Mouse (Mus musculus): Measurements from ENCODE around the gene Gm5458. TPM values are rescaled to one million over a fixed set of nuclear protein-coding genes. Genes with fewer than 3 reads are reported as not detected.
"Not testable (repeated sequence)": the region's sequence is repeated elsewhere in the genome, so short reads cannot be mapped to it uniquely, and the experiment has no call there.

Gene Gm5458
- polyA plus RNA-seq (2015; fragmentation: Nextera tagmentation; extraction: Ambion mirVana) = not detected in 2 replicates

DNA sequence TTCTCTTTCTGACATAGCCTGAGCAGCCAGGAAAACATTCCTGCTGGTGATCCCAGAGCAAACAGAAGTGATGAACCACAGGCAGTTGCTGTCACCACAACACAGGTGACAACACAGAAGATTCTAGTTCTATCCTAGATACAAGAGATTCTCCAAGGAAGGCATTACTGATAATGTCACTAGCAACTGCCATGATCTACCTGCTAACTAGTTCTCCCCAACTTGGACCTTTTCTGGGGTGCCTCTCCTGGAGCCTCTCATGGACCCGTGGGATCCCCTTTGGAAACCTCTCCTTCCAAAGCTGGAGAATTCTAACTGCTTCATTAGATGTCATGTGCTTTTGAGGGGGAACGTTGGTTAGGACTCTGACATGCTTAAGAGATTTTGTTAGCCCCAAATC is at the start of gene Gm5458:
TSS of gene Gm5458 (minus strand) at position 101 of the 400 bp plus-strand sequence.
- 100% methylated on average over 1 of the region's 2 CpGs for WGBS
- H3K36me3 ChIP-seq = not testable (repeated sequence)

DNA sequence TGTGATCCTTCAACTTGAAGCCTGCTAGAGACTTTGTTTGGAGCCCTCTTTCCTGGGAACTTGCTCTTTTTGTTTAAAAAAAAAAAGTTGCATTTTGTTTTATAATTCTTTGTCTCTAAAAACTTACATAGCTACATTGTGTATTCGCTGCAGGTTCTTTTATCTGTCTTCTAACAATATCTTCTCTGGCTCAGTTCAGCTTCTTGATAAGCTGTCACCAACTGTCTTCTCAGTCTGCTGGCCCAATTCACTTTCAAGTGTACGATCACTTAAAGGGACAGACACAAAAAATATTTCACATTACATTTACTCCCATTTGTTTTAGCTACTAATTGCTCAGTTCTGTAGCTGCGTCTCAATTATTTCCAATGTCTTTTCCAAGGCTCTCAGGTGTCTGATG is 43.9 kb upstream of the Gm5458 start:
- Histone ChIP-seq H3K27ac (no peak overlapping the region), H3K36me3 (no peaks in the 10 kb centered on the region), H3K27me3 (no peaks in the 10 kb centered on the region), H3K4me3 (no peak overlapping the region), H3K4me1 (no peaks in the 10 kb centered on the region), H3K4me2 (no peak overlapping the region), H3K9ac (no peak overlapping the region), H3K9me3 (no peaks in the 10 kb centered on the region)
- no peak for ATAC-seq (ENCODE audit: insufficient number of reproducible peaks, low FRiP score, low TSS enrichment, low read depth)
- 81% methylated on average over 3 of the region's 3 CpGs for WGBS

More for the DNA sequence above, at the start of gene Gm5458:
- H3K4me3 ChIP-seq; H3K4me1 ChIP-seq; ATAC-seq (ENCODE audit: insufficient number of reproducible peaks, low FRiP score, low TSS enrichment, low read depth); H3K27ac ChIP-seq; H3K27me3 ChIP-seq; H3K9me3 ChIP-seq; H3K9ac ChIP-seq; H3K4me2 ChIP-seq: not testable (repeated sequence)

DNA sequence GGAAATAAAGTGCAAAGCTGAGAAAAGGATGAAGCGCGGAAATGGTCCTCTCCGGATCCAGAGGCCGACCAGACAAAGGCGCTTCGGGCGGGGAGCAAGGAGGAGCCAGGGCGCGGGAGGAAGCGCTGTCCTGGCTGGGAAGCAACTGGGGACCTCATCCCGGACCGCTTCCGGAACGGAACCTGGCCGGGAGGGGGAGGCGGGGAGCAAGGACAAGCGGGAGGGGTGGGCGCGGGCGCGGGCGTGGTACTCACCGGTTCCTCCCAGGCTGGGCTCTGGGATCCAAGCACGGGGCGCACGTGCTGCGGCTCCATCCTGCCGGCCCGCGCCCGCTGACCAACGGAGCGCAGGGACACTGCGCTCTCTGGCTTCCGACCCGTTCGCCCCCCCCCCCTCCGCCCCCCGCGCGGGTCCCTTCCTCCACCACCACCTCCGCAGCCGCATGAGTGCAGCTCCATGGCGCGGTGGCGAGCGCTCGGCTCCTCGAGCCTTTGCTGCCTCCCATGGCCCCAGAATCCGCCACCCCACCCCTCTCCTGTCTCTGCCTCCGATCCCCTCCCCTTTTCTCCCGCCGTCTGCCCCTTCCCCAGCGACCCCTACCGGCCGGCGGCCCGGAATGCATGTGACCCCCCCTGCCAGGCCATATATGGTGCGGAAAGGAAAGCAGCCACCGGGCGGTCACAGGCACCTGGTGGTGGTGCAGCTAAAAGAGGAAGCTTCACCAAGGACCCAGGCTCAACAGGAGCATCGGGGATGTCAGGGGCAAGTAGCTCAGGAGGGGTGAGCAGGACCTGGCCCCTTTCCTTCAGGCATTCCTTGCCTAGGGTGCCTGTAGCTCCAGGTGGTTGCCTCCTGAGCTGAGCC is 17.3 kb downstream of the Gm5458 start, which contains the start of gene Gm2237:
TSS of gene Gm2237 (minus strand) at position 332 of the 864 bp plus-strand sequence.
- WGBS = 1% methylated on average over 32 of the region's 62 CpGs
- H3K9me3 ChIP-seq; H3K27ac ChIP-seq; H3K27me3 ChIP-seq; H3K36me3 ChIP-seq; H3K9ac ChIP-seq; ATAC-seq (ENCODE audit: insufficient number of reproducible peaks, low FRiP score, low TSS enrichment, low read depth); H3K4me1 ChIP-seq: not testable (repeated sequence)
- Histone ChIP-seq H3K4me3 (peak within 1 kb of the TSS; percentile 45), H3K4me2 (peak within 1 kb of the TSS; percentile 52)

DNA sequence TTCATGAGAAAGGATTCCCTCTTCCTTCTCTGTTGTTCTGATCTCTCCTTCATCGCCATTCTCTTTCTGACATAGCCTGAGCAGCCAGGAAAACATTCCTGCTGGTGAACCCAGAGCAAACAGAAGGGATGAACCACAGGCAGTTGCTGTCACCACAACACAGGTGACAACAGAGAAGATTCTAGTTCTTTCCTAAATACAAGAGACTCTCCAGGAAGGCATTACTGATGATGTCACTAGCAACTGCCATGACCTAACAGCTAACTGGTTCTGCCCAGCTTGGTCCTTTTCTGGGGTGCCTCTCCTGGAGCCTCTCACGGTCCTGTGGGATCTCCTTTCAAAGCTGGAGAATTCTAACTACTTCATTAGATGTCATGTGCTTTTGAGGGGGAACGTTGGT is 52.5 kb downstream of the Gm5458 start, which contains the start of gene Gm2244:
TSS of gene Gm2244 (minus strand) at position 101 of the 400 bp plus-strand sequence.
- WGBS = 68% methylated on average over 1 of the region's 3 CpGs
- H3K4me3 ChIP-seq; H3K4me1 ChIP-seq; H3K27ac ChIP-seq; ATAC-seq (ENCODE audit: insufficient number of reproducible peaks, low FRiP score, low TSS enrichment, low read depth); H3K9ac ChIP-seq; H3K4me2 ChIP-seq; H3K9me3 ChIP-seq; H3K36me3 ChIP-seq; H3K27me3 ChIP-seq: not testable (repeated sequence)

Other genes with a start within 250 kb of the Gm5458 start
- gene Gm21738, start 183.7 kb downstream of the Gm5458 start, polyA plus RNA-seq (2015; fragmentation: Nextera tagmentation; extraction: Ambion mirVana) = 0.51 and 0.56 TPM in 2 replicates
- not detected in 2 replicates for gene Gm2244, start 52.6 kb downstream of the Gm5458 start, polyA plus RNA-seq (2015; fragmentation: Nextera tagmentation; extraction: Ambion mirVana)
- gene Gm2237, start 17.4 kb downstream of the Gm5458 start, polyA plus RNA-seq (2015; fragmentation: Nextera tagmentation; extraction: Ambion mirVana) = 1.3 and 1.9 TPM in 2 replicates
- gene Nid2, start 148.7 kb upstream of the Gm5458 start, polyA plus RNA-seq (2015; fragmentation: Nextera tagmentation; extraction: Ambion mirVana) = 91.1 and 100 TPM in 2 replicates
- 179 and 202 TPM in 2 replicates for gene Rtraf, start 221.2 kb upstream of the Gm5458 start, polyA plus RNA-seq (2015; fragmentation: Nextera tagmentation; extraction: Ambion mirVana)

All from limb, embryonic 15.5 days (tissue).